Mouse (Mus musculus) thymus, postnatal 10 days (tissue): ENCODE data around the gene E130114P18Rik.

Experiments
- DNase-seq, 2 experiments: peaks; one replicate each; pipeline ENCODE4 v3.0.0; 2021; ENCODE audit warnings: low spot score in 2 of 2

Gene E130114P18Rik

DNA sequence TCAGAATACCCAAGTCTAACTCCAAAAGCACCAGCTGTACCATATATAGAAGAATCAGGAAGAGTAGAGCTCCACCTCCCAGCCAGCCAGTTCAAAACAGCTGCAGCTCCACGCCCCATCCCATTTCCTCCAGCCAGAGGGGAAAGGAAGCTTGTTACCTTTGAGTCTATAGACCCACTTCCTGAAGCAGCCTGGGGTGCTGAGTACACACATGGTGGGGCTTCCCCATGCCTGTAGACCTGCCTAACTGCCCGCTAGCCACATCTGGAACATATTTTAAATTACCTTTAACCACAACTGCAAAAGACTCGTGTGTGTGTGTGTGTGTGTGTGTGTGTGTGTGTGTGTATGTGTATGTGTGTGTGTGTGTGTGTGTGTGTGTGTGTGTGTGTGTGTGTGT, 120.3 kb downstream of the E130114P18Rik start:
- DNase-seq = peak; percentile 51 to 53

DNA sequence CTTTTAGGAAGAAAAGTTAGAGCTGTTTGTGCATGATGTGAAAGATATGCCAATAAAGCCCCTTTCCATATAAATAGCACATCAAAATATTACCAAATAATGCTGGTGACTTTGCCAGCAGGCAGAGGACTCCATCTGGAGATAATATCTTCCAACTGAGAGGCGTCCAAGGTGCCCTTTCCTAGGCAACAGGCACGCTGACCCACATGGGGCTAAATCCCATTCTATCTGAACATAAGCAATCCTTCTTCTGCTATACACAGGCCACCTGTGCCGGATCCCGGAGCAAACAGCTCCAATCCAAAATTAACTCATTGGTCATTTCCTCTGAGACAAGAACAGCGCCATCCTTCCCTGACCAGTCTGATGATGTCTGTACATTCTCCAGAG, 128.3 kb downstream of the E130114P18Rik start:
- no peak for DNase-seq

DNA sequence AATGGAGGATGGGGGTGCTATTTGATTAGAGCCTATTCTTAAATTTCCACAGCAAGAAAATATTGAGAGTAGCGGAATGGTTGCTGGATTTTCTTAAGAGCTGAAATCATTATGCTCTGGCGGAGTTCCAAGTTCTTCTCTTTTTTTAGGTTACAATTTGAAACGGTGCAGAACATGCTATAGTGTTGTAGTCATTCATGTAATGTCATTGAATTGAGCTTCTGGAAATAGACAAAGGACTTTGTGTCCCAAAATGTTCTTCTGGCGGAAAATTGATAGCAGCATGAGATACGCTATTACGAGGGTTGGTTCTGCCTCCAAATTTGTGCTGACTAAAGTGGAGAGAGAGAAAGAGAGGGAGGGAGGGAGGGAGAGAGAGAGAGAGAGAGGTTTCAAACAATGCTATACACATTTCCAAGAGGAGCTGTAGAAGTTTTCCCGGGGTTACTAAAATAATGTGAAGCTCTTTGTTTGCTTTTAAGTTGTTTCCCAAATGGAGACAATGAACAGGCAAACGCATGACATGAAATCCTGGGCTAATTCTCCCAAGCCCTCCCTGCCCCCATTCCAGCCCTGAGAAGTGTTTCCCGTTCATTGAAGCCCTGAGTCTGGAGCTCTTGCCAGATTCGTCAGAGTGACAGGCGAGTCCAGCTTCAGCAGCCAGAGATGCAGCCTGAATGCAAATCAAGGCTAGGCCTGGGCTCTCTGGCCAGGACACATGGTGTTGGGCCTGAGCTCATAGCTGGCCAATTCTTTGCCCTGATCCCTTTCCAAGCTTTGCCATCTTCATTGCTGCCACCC, 128.9 kb downstream of the E130114P18Rik start:
- no peak for DNase-seq

DNA sequence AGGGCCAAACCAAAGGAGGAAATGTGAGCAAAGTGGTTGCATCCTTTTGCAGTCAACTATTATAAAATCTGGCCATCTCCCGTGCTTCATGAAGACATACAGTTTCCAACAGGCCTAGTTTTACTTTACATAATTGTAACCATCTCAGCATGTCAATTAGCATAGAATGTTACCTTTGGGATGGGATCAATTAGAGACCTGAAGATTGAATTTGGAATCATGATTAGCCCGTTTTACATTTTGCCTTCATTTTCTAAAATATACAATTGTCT, 129.5 kb downstream of the E130114P18Rik start:
- DNase-seq = no peak

DNA sequence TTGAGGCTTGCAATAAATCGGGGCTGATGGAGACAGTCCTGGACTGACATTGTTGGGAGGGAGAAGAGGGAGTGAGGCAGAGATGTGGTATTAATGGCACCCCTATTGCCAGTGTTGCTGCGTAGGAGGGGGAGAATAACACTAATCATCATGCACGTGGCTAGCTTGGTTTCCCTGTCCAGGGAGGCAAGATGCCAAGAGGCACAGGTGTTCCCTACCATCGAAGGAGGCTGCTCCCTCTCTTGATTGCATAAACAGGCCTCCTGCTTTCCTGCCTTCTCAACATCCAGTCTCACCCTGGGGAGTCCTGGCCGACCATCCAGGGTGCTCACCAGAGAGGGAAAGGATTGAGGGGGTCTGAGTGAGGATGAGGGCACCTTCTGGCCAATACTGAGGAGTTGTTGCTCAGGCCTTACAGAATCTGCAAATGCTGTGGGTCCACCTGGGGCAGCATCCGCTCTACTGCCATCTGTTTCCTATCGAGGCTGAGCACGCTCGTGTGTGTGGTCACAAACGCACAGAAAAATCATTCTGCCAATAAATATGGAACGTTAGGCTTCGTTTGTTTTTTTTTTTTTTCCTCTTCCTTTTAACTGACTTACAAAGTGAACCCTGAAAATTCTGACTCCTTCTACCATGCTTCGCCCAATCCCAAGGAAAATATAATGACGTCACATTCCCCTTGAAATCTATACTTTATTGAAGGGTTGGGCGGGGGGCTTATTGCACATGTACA, 130.0 kb downstream of the E130114P18Rik start:
- no peak for DNase-seq

DNA sequence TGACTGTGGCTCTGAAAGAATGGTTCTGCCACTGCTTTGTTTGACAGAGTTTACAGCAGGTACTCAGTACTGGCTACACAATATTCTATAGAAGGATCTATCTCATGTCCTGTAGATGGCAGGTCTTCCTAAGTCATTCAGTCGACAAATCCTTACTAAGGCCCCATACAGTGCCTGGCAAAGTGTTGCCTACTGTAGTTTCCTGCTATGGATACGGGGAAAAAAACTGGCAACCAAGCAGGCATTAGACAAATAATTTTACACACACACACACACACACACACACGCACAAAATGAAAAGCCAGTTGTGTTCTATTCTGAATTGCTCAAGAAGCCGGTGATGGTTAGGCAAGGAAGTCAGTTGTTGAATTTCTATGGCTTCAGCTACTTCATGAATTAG, 130.6 kb downstream of the E130114P18Rik start:
- DNase-seq = no peak

DNA sequence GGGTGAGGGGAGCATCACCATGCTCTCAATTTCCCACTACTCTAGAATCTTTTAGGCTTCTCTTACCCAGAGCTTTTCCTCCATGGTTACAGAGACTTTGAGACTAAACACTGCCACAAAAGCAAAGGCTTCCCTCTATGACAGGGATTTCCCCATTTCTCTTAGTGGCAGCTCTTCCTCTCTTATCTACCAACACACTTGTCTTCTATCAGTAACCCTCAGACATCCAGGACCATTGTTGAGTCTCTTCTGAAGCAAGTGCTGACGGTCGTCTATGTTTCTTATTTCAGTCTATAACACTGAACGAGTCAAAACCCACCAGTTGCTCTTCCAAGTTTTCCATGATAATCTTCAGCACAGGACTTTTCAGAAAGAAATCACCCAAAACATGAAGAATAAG, 137.5 kb downstream of the E130114P18Rik start:
- no peak for DNase-seq

DNA sequence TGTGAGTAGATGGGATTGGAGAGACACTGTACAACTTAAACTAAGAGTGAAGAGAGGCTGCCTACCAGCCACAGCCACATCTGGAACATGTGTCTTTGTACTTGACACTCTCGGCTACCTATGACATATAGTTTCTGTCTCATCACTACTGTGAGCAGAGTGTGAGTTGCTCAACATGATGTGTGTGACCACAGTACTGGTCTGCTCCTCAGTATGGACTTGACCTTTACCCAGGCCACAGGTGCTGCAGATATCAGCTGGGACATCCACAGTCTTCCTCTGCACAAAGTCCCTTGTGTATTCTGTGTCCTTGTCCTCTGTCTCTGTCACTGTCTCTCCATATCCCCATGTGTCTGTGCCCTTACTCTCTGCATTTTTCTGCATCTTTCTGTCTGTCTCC, 141.3 kb downstream of the E130114P18Rik start:
- DNase-seq = no peak

DNA sequence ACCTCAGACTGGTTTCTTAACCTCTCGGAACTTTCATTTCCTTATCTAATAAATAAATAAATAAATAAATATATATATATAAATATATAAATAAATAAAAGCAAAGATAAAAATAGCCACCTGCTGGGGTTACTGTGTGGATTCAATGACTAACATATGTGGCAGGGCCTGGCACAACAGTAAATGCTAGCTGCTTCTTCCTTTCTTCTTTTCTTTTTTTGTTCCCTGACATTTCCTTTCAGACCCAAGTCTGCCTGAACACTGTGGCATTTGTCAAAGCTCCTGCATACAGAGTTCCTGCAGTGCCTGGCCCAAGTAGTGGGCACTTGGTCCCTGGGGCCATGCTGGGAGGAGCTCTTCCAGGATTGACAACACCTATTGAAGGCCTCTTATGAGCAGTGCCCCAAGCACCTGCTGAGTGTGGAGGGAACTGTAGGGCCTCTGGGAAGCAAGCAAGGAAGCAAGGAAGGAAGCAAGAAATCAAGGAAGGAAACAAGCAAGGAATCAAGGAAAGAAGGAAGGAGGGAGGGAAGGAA, 142.1 kb downstream of the E130114P18Rik start:
- no peak for DNase-seq

DNA sequence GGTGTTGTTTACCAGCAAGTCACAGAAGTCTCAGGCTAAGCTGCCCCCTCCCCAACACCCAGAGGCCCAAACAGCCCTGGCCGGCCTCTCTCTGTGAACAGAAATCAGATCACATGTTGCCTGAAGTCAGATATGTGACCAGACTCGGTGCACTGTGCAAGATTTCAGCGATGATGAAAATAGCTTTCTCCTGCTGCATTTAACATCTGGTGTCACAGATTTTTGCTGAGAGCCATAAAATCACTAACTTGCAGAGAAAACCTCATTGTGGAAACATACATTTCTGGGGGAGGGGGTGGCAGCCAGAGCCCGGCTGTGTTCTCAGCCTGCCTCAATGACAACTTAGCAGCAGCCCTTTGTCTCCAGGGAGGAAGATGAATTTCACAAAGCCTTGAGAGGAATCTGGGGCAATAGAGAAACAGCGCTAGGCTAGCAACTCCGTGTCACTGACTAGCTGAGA, 142.6 kb downstream of the E130114P18Rik start:
- DNase-seq = no peak

DNA sequence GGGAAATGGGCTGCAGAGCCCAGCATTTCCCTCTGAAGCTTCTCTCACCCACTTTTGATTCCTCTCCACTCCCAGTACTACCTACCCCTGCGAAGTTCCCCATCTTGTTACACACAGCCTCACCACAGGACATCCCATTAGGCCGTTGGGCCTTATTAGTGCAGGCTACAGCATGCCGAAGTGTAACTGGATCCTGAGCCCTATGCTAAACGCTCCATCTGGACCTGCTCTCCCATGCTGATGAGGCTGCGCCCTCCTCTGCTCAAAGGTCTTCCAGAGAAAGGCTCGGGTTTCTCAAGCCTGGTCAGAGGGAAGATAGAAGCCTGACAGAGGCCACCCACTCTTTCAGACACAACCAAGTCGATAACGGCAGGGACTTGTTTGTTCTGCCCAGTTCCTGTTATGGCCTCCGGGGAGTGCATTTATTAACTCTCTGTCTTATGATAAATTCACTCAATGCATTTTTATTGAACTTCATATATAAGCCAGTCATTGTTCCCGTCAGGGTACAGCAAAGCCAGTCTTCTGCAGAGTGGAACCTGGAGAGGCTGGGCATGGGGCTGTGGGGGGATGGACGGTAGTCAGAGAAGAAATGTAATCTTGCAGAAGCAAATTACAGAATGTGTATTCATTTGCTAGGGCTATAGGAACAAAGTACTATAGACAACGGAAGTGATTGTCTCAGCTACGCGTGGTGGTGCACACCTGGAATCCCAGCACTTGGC, 148.8 kb downstream of the E130114P18Rik start:
- no peak for DNase-seq

DNA sequence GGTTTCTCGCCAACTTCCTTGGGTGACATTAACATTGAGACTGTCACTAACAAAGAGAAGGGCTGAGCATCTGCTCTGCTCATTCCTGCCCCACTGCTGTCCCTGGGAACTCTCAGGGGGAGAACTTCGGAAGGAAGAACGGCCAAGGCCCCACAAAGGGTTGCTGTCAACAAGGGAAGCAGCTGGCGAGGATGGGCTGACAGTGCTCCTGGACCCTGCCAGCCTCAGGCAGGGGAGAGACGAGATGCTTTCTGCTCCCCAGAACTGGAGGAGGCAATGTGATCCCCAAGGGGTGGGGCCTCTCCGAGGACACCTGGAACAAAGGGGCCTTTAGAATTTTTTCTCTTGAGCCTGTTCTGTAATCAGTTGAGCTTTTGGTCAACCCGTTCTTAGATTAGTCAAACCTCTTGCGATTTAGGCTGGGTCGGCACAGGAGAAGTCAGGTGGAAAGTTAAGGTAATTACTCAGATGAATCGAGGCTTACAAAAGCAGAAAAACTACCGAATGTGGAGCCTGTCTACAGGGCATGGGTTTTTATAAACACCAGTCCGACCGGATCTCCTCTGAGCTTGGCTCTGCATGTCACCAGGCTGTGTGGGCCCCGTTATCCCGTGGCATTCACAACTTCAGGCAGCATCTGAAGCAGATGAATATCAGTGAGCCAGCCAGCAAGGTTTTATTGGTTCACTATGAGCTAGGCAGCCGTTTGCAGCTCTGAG, 151.7 kb downstream of the E130114P18Rik start:
- no peak for DNase-seq

DNA sequence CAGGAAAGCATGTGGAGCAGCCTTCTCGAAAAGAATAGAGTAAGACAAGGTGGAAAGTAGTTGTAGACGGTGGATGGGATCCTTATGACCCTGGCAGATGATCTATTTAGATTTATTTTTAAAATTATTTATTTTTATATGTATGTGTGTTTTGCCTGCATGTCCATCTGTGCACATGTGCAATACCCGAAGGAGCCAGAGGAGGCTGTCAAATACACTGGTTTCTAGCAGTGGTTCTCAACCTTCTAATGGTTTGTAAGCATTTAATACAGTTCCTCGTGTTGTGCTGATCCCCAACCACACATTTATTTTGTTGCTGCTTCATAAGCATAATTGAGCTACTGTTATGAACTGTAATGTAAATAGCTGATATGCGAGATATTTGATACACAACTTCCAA, 154.7 kb downstream of the E130114P18Rik start:
- DNase-seq = no peak

DNA sequence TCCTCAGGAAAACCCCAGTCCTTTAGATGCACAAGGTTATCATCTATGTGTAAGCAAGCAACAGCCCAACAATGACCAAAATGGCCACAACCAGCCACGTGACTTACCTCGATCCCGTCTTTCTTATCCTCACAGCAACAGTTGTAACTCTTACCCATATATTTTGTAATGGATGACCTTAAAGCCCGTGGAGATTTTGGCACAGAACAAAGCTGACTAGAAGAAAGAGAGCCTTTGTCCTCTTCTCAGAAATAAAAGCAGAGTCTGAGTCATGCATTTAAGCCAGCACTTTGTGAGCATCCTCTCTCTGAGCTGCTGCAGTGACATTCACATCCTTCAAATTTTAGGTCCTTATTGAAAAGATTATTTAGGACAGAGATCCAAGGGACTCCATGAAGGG, 156.1 kb downstream of the E130114P18Rik start:
- DNase-seq = no peak

DNA sequence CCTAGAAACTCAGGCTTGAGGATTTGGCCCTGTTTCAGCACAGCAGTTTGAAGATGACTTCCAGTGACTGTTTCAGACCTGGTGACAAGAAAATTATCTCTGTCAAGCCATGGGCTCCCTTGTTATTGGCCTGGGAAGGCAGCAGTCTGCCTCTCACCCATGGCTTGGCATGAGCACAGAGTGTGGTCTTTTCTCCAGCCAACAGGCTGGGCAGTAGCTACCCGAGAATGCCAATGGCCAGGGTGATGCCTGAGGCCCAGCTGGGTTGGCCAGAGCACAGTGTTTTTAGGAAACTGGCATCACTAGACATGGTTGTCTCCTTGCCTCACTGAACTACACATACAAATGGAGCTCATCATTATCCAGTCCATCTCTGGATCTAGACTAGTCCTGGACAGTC, 157.5 kb downstream of the E130114P18Rik start:
- DNase-seq = no peak

DNA sequence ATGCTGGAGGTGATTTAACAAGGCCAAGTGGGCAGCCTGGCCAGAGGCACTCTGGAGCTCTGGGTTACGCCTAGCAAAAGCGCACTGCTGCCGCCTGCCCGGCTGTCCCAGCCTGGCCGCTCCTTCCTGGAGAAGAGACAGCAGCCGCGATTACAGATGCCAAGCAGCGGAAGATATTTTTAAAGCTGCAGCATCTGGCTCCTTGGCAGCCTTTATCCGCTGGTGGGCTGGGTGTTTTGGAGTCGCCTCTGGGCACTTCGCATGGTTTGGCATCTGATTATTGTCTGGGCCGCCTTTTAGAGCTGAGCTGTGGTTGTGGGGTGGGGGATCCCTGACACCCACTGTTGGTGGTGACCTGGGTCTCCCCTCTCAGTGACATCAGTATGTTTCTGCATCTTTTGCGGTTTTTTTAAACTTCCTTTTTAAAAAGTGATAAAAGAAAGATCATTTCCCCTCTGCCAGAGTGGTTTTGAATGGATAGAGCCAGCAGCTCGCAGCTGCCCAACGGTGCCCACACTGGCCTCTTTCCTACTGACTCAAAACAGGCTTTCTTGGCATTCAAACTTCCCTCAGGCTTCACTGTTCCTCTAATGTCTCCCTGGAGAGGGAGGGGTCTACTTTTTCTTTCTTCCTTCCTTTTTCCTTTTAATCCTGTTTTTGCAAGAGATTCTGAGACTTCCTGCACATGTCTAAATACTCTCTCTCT, 159.1 kb downstream of the E130114P18Rik start:
- no peak for DNase-seq

DNA sequence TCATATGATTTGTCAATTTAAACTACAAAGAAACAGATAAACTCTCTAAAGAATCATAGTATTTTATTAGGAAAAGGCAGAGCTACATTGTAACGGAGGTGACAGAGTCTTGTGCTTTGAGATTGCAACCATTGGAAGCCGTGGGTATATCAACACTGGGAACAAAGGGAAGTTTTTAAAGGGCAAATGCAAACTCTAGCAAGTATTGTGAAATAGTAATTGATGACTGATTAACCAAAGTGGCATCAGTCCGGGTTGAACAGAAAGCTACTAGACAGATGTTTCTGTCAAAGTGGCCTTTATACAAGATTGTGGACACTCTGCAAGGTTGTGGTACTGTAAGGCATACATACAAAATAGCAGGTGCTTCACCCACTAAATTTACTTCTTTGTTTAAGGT, 162.8 kb downstream of the E130114P18Rik start:
- no peak for DNase-seq

DNA sequence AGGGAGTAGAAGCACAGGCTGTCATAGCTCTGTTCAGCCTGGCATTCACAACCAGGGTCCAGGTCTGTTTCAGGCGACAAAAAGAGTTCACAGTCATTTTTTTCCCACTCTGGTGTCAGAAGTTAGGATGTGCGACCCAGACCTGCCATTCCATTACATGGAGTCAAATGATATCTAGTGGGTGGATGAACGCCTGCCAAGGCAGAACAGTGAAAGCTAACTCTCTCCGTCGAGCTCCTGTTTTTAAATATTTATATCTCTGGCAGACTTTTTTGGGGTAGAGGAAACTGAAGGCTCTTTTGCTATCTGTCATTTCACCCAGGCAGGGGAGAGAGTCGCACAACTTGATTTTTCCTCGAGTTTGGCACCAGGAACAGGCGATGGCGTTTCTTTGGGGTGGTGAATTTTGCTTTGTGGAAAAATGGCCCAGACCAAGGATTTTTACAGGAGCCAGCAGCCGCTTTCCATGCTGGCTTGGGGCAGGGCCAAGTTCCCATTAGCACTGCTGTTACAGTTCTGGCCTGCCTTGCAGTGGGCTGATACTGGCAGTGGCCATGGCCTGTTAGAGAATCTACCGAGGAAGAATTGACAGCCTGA, 166.5 kb downstream of the E130114P18Rik start:
- DNase-seq = no peak

DNA sequence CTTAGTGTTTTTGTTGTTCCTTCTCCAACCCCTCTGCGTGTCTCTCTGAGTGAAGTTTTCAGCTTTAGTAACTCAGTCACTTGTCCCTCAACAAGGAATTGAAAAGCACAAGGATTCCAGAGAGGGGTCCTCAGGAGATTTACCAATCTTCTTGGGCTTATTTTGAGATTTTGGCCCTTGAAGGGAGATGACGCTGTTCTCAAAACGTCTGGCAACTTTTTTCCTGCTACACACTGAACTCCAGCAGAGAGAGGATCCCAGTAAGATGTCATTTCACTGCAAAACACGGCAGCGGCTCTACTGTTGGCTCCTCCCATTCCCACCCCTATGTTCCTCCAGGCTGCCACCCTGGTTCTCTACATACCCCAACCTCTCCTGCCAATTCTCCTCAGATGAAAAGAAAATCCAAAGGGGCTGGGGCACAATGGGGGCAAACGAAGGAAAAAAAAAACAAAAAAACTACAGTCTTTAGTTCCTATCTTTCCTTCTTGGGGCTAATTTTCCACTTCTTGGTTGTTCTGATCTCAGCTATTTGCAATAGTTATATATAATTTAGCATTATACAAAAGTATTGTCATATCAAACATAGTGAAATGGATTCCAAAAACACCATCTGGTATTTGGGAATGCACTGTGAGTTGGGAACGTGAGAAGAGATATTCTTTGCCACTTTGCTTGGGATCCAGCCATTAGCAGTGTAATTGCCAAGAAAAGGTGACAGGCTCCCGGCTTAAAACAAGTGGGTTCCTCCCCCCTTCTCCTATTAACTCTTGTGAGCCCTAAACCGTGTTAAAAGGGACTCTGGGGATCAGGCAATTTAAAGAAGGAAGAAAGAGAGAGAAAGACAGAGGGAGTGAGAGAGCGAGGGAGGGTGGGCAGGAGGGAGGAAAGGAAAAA, 167.8 kb downstream of the E130114P18Rik start:
- DNase-seq = no peak

DNA sequence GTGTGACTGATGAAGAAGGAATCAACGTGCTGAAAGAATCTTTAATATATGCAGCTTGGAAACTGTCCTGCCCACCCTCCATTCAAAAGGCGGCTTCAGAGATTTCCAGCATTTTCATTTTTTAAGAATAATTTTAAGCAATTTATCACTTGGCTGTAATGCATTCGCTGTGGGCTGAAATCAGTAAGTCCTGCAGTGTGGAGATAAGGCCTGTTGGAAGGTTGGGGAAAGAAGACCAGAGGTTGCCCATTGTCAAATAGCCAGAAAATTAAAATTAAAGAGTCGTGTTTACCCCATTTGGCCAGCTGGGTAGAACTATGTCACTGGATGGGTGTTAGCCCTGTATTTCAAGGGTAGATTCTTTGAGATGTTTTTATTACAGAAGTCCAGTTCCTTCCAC, 168.5 kb downstream of the E130114P18Rik start:
- no peak for DNase-seq
